Mouse (Mus musculus): ENCODE measurements around the gene Gm21900.
A peak's percentile ranks its signal among the peaks of the same experiment; 100 is the strongest.
"Not testable (repeated sequence)": the region's sequence is repeated elsewhere in the genome, so short reads cannot be mapped to it uniquely, and the experiment has no call there.

Gene Gm21900

GRCm38 (mm10) chrY:10616061-10616460 is at the start of gene Gm21900:
Gm21900 (plus strand) TSS chrY:10616361.
- not testable (repeated sequence) for DNase-seq

DNA sequence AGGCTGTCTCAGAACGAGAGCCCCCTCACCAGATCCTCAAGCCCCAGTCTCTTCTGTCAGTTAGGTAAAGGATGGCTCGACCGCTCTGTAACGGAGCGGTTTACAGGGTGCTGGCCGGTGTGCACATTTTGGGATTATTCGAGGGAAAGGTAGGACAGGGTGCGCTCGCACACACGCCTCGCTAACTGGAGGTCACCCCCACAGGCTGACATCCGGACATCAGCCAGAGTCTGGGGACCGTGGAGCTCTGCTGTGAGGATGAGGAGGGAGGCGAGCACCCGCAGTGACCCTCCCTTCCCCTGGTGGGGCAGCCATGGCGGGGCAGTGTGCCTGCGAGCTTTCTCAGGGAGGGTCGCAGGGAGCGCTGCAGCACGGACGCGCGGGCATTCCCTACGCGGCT is 27.4 kb downstream of the Gm21900 start:
- DNase-seq: peak; percentile 3
